Mouse (Mus musculus) midbrain, embryonic 12.5 days (tissue): ENCODE data around the gene Mon2. TPM values are rescaled to one million over a fixed set of nuclear protein-coding genes. Genes with fewer than 3 reads are reported as not detected.
A peak's percentile ranks its signal among the peaks of the same experiment; 100 is the strongest.

Experiments used
- ATAC-seq: fragments of 200-750 bp; cut with Nextera tagmentation; 2 replicates; pipeline ENCODE4 v1.8.0; 2017; ENCODE audit warnings: low read depth, moderate TSS enrichment, moderate library complexity; ENCODE audit not compliant: low FRiP score
- H3K27ac ChIP-seq: fragments of 300-500 bp; sonication (generic); replicated peaks from 2 replicates; pipeline ENCODE4 v1.5.1; 2016; ENCODE audit warnings: mild to moderate bottlenecking
- H3K27me3 ChIP-seq: fragments of 300-500 bp; sonication (generic); 2 replicates; pipeline ENCODE4 v1.6.1; 2016; ENCODE audit warnings: mild to moderate bottlenecking
- H3K36me3 ChIP-seq: fragments of 300-500 bp; sonication (generic); 2 replicates; pipeline ENCODE4 v1.6.1; 2016
- H3K4me1 ChIP-seq: fragments of 300-500 bp; sonication (generic); 2 replicates; pipeline ENCODE4 v1.6.1; 2016
- H3K4me2 ChIP-seq: fragments of 300-500 bp; sonication (generic); replicated peaks from 2 replicates; pipeline ENCODE4 v1.6.1; 2016; ENCODE audit warnings: mild to moderate bottlenecking, moderate library complexity
- H3K4me3 ChIP-seq: fragments of 300-500 bp; sonication (generic); 2 replicates; pipeline ENCODE4 v1.5.1; 2016; ENCODE audit warnings: mild to moderate bottlenecking
- H3K9ac ChIP-seq: fragments of 300-500 bp; sonication (generic); replicated peaks from 2 replicates; pipeline ENCODE4 v1.6.1; 2016; ENCODE audit warnings: mild to moderate bottlenecking, moderate library complexity
- H3K9me3 ChIP-seq: fragments of 300-500 bp; sonication (generic); 2 replicates; pipeline ENCODE4 v1.6.1; 2016; ENCODE audit warnings: mild to moderate bottlenecking
- WGBS: fragments of 180-500 bp; shearing (Covaris S2); methylation state at CpG from one replicate; pipeline ENCODE4 v1.1.7; 2016; 5-methylcytosine and 5-hydroxymethylcytosine counted together
- polyA plus RNA-seq: library from polyadenylated mRNA; unstranded; fragments of >200 nt; fragmentation: Nextera tagmentation; extraction: Ambion mirVana; gene quantifications from 2 replicates; pipeline ENCODE4 v1.2.1, GENCODE M21; 2016

Mon2 gene
- polyA plus RNA-seq, 1 experiment from 2014 or later = 42.1 TPM

GRCm38 (mm10) chr10:123005237-123006185 is 70.8 kb downstream of the Mon2 start:
- H3K36me3 ChIP-seq = peaks cover 50% of the 10 kb centered on the region
- no peak overlapping the region for H3K4me2 ChIP-seq
- no peaks in the 10 kb centered on the region for H3K27me3 ChIP-seq
- ATAC-seq = peak; percentile 68
- no peaks in the 10 kb centered on the region for H3K4me1 ChIP-seq
- no peak overlapping the region for H3K9ac ChIP-seq
- H3K27ac ChIP-seq = no peak overlapping the region
- H3K4me3 ChIP-seq = no peak overlapping the region
- H3K9me3 ChIP-seq = no peaks in the 10 kb centered on the region
- WGBS = 90% methylated on average over 20 of the region's 20 CpGs

- no peak overlapping the region for H3K9ac ChIP-seq
Observed at GRCm38 (mm10) chr10:123004475-123005236, 71.6 kb downstream of the Mon2 start.

DNA sequence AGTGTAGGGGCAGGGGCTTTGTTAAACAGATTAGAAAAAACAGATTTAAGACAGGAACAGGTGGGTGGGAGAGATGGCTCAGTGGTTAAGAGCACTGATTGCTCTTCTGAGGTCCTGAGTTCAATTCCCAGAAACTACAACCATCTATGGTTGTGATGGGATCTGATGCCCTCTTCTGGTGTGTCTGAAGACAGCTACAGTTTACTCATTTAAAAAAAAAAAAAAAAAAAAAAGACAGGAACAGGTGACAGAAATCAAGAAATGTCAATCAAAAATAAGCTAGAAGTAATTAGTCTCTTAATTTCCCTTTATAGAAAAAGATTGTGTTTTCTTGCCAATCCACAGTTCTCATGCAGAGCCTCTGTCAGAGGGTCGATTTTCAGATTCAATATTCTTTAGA is 74.3 kb downstream of the Mon2 start:
- no peak for ATAC-seq
- Histone ChIP-seq H3K4me3 (no peak overlapping the region), H3K36me3 (peaks cover 62% of the 10 kb centered on the region), H3K4me1 (no peaks in the 10 kb centered on the region), H3K9ac (no peak overlapping the region), H3K27ac (no peak overlapping the region), H3K27me3 (no peaks in the 10 kb centered on the region), H3K4me2 (no peak overlapping the region), H3K9me3 (no peaks in the 10 kb centered on the region)
- 85% methylated on average over 1 of the region's 1 CpGs for WGBS

More at GRCm38 (mm10) chr10:123004475-123005236, 71.6 kb downstream of the Mon2 start:
- peak; percentile 60; the same call in 1 of the 2 replicates for ATAC-seq
- peaks cover 52% of the 10 kb centered on the region for H3K36me3 ChIP-seq
- H3K27ac ChIP-seq = no peak overlapping the region
- WGBS = 79% methylated on average over 15 of the region's 15 CpGs
- H3K4me3 ChIP-seq = no peak overlapping the region
- no peaks in the 10 kb centered on the region for H3K4me1 ChIP-seq
- no peaks in the 10 kb centered on the region for H3K9me3 ChIP-seq
- H3K27me3 ChIP-seq = no peaks in the 10 kb centered on the region
- no peak overlapping the region for H3K4me2 ChIP-seq

DNA sequence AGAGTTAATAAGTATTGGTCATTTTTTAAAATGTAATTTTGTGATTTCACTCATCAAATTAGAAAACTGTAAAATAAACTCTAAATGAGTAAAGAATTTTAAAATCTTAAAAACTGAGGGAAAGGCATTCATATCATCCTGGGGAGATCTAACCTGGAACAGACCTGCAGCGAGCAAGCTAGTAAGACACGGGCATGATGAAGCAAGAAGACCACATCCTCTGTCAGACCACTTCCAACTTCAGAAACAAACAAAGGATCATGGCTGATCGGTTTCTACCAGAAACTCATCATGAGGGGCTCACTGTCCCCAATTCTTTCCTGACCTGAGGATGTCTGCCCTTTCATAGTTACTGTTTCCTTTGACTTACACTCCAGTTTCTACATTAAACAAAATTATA is 74.9 kb downstream of the Mon2 start:
- WGBS = 97% methylated on average over 3 of the region's 3 CpGs
- Histone ChIP-seq H3K27ac (no peak overlapping the region), H3K9me3 (no peaks in the 10 kb centered on the region), H3K4me3 (no peak overlapping the region), H3K27me3 (no peaks in the 10 kb centered on the region), H3K4me1 (no peaks in the 10 kb centered on the region), H3K9ac (no peak overlapping the region), H3K36me3 (peaks cover 63% of the 10 kb centered on the region), H3K4me2 (no peak overlapping the region)
- no peak for ATAC-seq

GRCm38 (mm10) chr10:122999356-122999755 is 76.9 kb downstream of the Mon2 start:
- 79% methylated on average over 6 of the region's 6 CpGs for WGBS
- no peaks in the 10 kb centered on the region for H3K27me3 ChIP-seq
- no peak overlapping the region for H3K4me3 ChIP-seq
- H3K4me2 ChIP-seq = no peak overlapping the region
- H3K36me3 ChIP-seq = peaks cover 79% of the 10 kb centered on the region
- H3K4me1 ChIP-seq = no peaks in the 10 kb centered on the region
- H3K9ac ChIP-seq = no peak overlapping the region
- H3K27ac ChIP-seq = no peak overlapping the region
- H3K9me3 ChIP-seq = no peaks in the 10 kb centered on the region
- ATAC-seq = no peak

DNA sequence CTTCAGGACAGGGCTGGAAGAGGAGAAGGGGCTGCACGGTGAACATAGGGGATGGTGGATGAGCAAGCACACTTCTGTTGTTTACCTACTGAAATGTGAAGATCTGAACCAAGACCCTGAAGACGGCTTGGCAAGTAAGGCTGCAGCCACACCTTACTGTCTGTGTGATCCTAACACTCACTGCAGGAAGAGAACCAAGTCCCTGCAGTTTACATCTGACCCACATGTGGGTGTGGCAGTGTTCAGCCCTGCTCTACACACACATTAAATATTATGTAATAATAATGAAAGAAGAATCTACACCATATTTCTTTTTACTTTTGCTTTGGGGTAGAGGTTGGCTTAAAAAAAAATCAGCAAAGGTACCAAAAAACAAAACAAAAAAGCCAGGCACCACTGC is 78.5 kb downstream of the Mon2 start:
- Histone ChIP-seq H3K27me3 (no peaks in the 10 kb centered on the region), H3K4me1 (no peaks in the 10 kb centered on the region), H3K9ac (no peak overlapping the region), H3K4me3 (no peak overlapping the region), H3K27ac (no peak overlapping the region), H3K9me3 (no peaks in the 10 kb centered on the region), H3K4me2 (no peak overlapping the region), H3K36me3 (peaks cover 73% of the 10 kb centered on the region)
- WGBS = 90% methylated on average over 2 of the region's 2 CpGs
- no peak for ATAC-seq

DNA sequence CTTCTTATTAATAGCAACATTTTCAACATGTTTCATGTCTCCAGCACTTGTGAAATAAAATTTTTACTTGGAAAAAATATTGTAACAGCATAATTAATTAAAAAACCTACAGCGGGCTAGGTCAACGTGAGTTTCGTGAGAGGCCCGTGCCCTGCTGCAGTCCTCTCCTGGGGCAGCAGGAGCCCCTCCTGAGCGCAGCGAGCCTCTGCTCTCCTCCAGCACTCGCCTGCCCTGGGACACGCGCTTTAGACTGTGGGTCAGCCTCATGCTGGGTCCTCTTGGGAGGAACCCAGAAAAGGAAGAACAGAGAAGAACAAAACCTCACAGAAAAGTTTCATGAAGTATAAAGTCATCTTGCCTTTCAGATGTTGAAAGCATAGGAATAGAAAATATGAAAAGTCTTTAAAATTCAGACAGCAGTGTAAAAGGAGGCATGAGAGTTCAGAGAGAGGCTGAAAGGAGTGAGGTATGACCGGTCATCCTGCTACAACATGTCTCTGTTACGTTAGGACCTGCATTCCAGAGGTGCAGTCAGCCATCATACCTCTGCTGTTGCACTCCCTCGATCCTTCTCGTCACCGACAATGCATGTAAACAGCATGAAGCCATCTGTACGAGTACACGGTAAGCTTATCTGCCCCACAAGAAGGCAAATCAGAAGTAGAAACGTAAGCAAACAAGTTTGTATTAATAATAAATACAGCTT is 81.8 kb downstream of the Mon2 start:
- no peak for ATAC-seq
- Histone ChIP-seq H3K4me2 (no peak overlapping the region), H3K9me3 (no peaks in the 10 kb centered on the region), H3K27me3 (no peaks in the 10 kb centered on the region), H3K4me3 (no peak overlapping the region), H3K9ac (no peak overlapping the region), H3K4me1 (no peaks in the 10 kb centered on the region), H3K36me3 (peaks cover 64% of the 10 kb centered on the region), H3K27ac (no peak overlapping the region)
- 56% methylated on average over 17 of the region's 17 CpGs for WGBS

DNA sequence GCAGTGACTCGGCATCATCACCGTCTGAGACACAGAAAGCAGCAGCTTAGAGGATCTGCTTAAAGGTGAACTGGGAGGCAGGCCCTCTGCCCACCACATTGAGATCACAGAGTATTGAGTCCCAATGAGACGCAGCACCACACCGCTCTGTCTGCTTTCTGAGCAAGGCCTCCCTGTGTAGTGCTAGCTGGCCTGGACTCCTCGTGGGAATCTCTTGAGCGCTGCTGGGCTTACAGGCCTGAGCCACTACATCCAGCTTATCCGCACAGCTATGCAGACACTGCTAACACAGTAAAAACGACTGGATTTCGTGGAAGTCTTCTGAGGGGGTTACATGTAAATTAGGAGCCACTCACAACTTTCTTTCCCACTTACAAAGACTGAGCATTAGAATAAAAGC is 84.7 kb downstream of the Mon2 start:
- Histone ChIP-seq H3K4me3 (no peak overlapping the region), H3K9me3 (no peaks in the 10 kb centered on the region), H3K9ac (no peak overlapping the region), H3K27ac (no peak overlapping the region), H3K27me3 (no peaks in the 10 kb centered on the region), H3K36me3 (peaks cover 36% of the 10 kb centered on the region), H3K4me2 (no peak overlapping the region), H3K4me1 (peaks cover 9% of the 10 kb centered on the region)
- no peak for ATAC-seq
- 91% methylated on average over 9 of the region's 9 CpGs for WGBS

DNA sequence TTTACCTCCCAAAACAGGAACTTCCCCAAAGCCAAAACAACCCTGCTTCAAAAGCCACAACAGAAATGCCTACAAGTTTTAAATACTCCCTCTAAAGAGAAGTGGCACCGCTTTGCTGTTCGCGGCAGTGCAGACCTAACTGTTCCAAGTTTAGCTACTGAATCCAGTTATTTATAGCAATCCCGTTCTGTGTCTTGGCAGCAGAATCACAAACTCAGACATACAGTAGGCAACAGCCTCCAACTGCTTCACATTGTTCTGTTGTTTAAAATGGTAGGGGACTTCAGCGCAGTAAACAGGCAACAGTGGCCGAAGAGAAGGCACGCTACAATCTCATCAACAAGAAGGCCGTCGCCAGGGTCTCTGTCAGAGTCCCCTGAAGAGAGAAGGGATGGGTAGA is 85.3 kb downstream of the Mon2 start:
- no peak overlapping the region for H3K27ac ChIP-seq
- H3K36me3 ChIP-seq = peaks cover 30% of the 10 kb centered on the region
- no peak for ATAC-seq
- no peak overlapping the region for H3K9ac ChIP-seq
- peaks cover 9% of the 10 kb centered on the region for H3K4me1 ChIP-seq
- H3K9me3 ChIP-seq = no peaks in the 10 kb centered on the region
- no peaks in the 10 kb centered on the region for H3K27me3 ChIP-seq
- H3K4me2 ChIP-seq = no peak overlapping the region
- H3K4me3 ChIP-seq = no peak overlapping the region
- WGBS = 94% methylated on average over 9 of the region's 9 CpGs

DNA sequence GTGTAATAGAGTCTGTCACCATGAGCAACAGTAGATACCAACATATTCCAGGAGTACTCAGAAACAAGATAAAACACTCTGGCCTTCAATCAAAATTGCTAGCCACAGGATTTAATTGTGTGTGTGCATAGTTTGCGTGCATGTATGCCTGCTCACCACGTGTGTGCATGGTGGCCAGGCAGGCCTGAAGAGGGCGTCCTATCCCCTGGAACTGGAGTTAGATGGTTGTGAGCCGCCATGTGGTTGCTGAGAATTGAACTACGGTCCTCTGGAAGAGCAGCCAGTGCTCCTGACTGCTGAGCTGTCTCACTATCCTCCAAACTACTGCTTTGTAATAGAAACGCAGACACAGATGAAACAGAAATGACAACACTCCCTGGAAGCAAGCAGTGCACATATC is 85.7 kb downstream of the Mon2 start:
- no peak overlapping the region for H3K4me2 ChIP-seq
- H3K4me1 ChIP-seq = peaks cover 9% of the 10 kb centered on the region
- H3K4me3 ChIP-seq = no peak overlapping the region
- H3K27ac ChIP-seq = no peak overlapping the region
- no peaks in the 10 kb centered on the region for H3K9me3 ChIP-seq
- H3K27me3 ChIP-seq = no peaks in the 10 kb centered on the region
- no peak for ATAC-seq
- no peak overlapping the region for H3K9ac ChIP-seq
- peaks cover 25% of the 10 kb centered on the region for H3K36me3 ChIP-seq
- 91% methylated on average over 6 of the region's 6 CpGs for WGBS

- Histone ChIP-seq H3K4me3 (no peak overlapping the region), H3K4me1 (peaks cover 9% of the 10 kb centered on the region), H3K9me3 (no peaks in the 10 kb centered on the region), H3K27me3 (no peaks in the 10 kb centered on the region), H3K36me3 (peaks cover 18% of the 10 kb centered on the region), H3K27ac (no peak overlapping the region), H3K4me2 (no peak overlapping the region), H3K9ac (no peak overlapping the region)
- WGBS = 95% methylated on average over 9 of the region's 9 CpGs
- no peak for ATAC-seq
Observed at GRCm38 (mm10) chr10:122989916-122990315, 86.4 kb downstream of the Mon2 start.

DNA sequence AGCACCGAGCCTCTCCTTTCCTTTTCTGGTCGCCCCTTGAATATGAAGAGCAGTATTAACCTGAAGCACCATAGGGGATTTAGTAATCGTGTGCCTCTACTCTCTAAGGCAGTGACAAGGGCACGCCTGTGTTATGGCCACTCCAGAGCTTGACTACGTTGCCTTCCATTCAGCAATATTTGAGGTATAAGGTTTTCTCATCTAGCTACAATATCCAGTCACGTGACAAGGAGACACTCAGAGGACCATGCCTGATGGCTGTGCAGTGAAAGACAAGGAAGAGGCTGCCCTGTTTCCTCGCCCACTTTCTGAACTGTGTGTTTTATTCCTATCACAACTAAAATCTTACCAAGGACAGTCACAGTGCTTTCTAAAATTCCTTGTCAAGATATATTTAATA is 87.9 kb downstream of the Mon2 start:
- Histone ChIP-seq H3K27ac (no peak overlapping the region), H3K4me3 (no peak overlapping the region), H3K27me3 (no peaks in the 10 kb centered on the region), H3K9ac (no peak overlapping the region), H3K4me2 (no peak overlapping the region), H3K36me3 (peaks cover 9% of the 10 kb centered on the region), H3K9me3 (no peaks in the 10 kb centered on the region), H3K4me1 (peaks cover 20% of the 10 kb centered on the region)
- ATAC-seq = no peak
- WGBS = 86% methylated on average over 7 of the region's 7 CpGs
